Mouse (Mus musculus): Measurements from ENCODE around the gene Pigx. TPM values are rescaled to one million over a fixed set of nuclear protein-coding genes. Genes with fewer than 3 reads are reported as not detected.
A peak's percentile ranks its signal among the peaks of the same experiment; 100 is the strongest.

The Pigx gene
- 147 and 155 TPM in 2 replicates for polyA plus RNA-seq (2014; fragmentation: Nextera tagmentation; extraction: Ambion mirVana)

DNA sequence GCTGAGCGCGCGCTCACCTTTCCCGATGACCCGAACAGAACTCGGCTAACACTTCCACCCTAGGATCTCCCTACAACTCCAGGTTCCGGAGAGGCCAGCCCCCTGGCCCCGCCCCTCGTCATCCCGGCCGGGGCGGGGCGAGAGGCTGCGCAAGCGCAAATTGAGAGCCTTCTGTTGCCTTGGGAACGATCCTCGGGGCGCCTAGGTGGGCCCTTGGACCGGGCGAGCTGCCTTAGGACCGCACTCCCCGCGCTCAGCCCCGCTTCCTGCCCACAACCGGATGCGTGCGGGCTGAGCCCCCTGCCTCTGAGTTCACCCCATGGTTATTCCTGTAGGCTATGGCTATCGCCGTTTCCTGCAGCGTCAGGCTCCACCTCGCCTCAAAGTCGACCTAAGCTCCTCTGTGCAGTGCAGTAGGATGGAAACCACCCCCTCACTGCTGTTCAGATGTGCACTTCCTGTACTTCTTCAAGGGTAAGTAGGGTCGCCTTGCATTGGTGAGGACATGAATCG is at the start of gene Pigx, which contains the start of gene Cep19:
Pigx (minus strand) TSS at position 103 of the 513 bp plus-strand sequence.
Cep19 (plus strand) TSS at position 163 of the 513 bp plus-strand sequence.
- 2% methylated on average over 34 of the region's 34 CpGs for WGBS
- Histone ChIP-seq H3K27ac (ENCODE audit: low read depth, low read length) (peak within 1 kb of the TSS; percentile 78), H3K36me3 (ENCODE audit: control insufficient read depth, insufficient read depth, low read length) (peaks cover 24% of the 10 kb centered on the region), H3K9ac (ENCODE audit: low read depth, low read length) (peak within 1 kb of the TSS; percentile 86), H3K27me3 (ENCODE audit: control insufficient read depth, insufficient read depth, low read length) (no peaks in the 10 kb centered on the region), H3K4me2 (replicated peaks; ENCODE audit: low read depth, low read length) (peak within 1 kb of the TSS; percentile 77), H3K9me3 (ENCODE audit: control insufficient read depth, low read length) (no peaks in the 10 kb centered on the region), H3K4me3 (ENCODE audit: low read length) (peak within 1 kb of the TSS; percentile 91), H3K4me1 (ENCODE audit: control insufficient read depth, insufficient read depth, low read length) (peaks cover 9% of the 10 kb centered on the region; the same call in 1 of the 2 replicates)
- ATAC-seq (ENCODE audit: low FRiP score, low TSS enrichment): peak; percentile 97

DNA sequence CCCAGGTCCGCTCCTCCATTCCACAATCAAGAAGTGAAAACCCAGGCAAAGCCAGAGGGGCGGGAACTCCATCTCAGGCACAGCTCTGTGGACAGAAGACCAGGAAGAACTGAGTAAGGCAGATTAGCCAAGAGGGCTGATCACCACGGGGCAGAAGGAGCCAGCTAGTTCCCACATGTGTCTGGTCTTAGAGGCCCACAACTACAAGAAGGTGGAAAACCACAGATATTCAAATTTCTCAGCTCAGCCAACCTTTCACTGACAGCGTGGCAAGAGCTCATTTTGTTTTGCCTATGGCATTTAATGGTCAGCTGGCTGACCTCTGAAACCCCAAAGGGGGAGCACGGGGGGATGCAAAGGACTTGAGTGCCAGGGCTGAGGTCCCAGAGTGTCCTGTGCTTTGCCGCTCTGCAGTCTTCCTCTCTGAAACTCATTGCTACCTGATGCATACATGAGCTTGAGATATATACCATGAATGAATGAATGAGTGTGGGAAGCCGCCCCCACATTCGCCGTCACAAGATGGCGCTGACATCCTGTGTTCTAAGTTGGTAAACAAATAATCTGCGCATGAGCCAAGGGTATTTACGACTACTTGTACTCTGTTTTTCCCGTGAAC is 48.2 kb upstream of the Pigx start:
- 60% methylated on average over 11 of the region's 13 CpGs for WGBS
- H3K4me1 ChIP-seq (ENCODE audit: control insufficient read depth, insufficient read depth, low read length): no peaks in the 10 kb centered on the region
- no peaks in the 10 kb centered on the region for H3K36me3 ChIP-seq (ENCODE audit: control insufficient read depth, insufficient read depth, low read length)
- no peaks in the 10 kb centered on the region for H3K27me3 ChIP-seq (ENCODE audit: control insufficient read depth, insufficient read depth, low read length)
- peaks cover 16% of the 10 kb centered on the region; the same call in 1 of the 2 replicates for H3K9me3 ChIP-seq (ENCODE audit: control insufficient read depth, low read length)
- no peak for ATAC-seq (ENCODE audit: low FRiP score, low TSS enrichment)
- no peak overlapping the region for H3K9ac ChIP-seq (ENCODE audit: low read depth, low read length)
- H3K4me2 ChIP-seq (replicated peaks; ENCODE audit: low read depth, low read length): peak overlapping the region; percentile 33
- H3K4me3 ChIP-seq (ENCODE audit: low read length): no peak overlapping the region
- no peak overlapping the region for H3K27ac ChIP-seq (ENCODE audit: low read depth, low read length)

DNA sequence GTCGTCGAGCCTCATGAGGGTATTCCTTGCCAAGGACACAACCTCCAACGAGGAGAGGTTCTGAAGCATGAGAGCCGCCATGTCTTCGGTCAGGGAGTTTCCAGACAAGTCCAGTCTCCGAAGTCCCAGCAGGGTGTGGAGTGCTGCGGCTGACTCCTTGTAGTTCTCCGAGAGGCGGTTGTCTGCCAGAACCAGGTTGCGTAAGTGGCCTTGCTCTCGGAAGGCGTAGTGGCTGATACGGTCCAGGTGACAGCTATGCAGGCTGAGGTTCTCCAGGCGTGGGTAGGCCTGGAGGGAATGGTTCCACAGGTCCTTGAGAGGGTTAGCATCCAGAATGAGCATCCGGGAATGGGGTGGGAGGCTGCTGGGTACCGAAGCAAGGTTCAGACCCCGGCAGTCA is 45.1 kb upstream of the Pigx start:
- Histone ChIP-seq H3K9me3 (ENCODE audit: control insufficient read depth, low read length) (peaks cover 16% of the 10 kb centered on the region; the same call in 1 of the 2 replicates), H3K9ac (ENCODE audit: low read depth, low read length) (no peak overlapping the region), H3K36me3 (ENCODE audit: control insufficient read depth, insufficient read depth, low read length) (no peaks in the 10 kb centered on the region), H3K27ac (ENCODE audit: low read depth, low read length) (no peak overlapping the region), H3K27me3 (ENCODE audit: control insufficient read depth, insufficient read depth, low read length) (no peaks in the 10 kb centered on the region), H3K4me2 (replicated peaks; ENCODE audit: low read depth, low read length) (no peak overlapping the region), H3K4me1 (ENCODE audit: control insufficient read depth, insufficient read depth, low read length) (no peaks in the 10 kb centered on the region), H3K4me3 (ENCODE audit: low read length) (no peak overlapping the region)
- WGBS: 91% methylated on average over 17 of the region's 17 CpGs
- ATAC-seq (ENCODE audit: low FRiP score, low TSS enrichment): no peak

DNA sequence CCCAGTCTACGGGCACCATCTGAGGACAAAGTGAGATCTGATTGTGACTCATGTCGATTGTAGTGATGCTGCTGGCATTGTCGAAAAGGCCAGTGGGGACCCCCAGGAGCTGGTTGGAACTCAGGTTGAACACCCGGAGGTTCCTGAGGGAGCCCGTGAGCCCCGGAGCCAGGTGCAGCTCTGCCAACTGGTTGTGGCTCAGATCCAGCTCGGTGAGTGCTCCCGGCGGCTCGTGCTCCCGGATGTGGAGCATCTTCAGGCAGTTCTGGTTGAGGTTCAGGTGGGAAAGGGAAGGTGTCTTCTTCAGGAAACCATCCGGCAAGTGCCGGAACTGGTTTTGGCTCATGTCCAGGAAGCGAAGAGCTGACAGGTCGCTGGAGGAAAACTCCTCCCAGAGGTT is 44.2 kb upstream of the Pigx start:
- H3K4me3 ChIP-seq (ENCODE audit: low read length): no peak overlapping the region
- peaks cover 16% of the 10 kb centered on the region; the same call in 1 of the 2 replicates for H3K9me3 ChIP-seq (ENCODE audit: control insufficient read depth, low read length)
- H3K27ac ChIP-seq (ENCODE audit: low read depth, low read length): no peak overlapping the region
- H3K36me3 ChIP-seq (ENCODE audit: control insufficient read depth, insufficient read depth, low read length): no peaks in the 10 kb centered on the region
- no peak overlapping the region for H3K9ac ChIP-seq (ENCODE audit: low read depth, low read length)
- no peak overlapping the region for H3K4me2 ChIP-seq (replicated peaks; ENCODE audit: low read depth, low read length)
- H3K27me3 ChIP-seq (ENCODE audit: control insufficient read depth, insufficient read depth, low read length): no peaks in the 10 kb centered on the region
- WGBS: 96% methylated on average over 15 of the region's 15 CpGs
- H3K4me1 ChIP-seq (ENCODE audit: control insufficient read depth, insufficient read depth, low read length): no peaks in the 10 kb centered on the region
- no peak for ATAC-seq (ENCODE audit: low FRiP score, low TSS enrichment)

DNA sequence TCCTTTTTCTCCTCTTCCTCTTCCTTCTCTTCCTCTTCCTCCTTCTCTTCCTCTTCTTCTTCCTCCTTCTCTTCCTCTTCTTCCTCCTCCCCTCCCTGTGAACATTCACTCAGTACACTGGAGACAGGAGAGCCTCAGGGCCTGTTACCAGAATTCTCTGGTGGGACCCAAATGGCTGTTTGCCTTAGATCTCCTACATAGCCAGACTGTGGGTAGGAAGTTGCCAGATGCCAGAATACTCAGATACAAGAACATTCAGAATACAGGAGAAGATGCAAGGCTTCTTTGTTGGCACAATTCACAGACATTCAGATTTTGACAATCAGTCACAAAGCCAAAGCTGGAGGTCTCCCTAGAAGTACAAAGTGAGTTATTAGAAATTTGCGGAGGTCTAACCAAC is 39.4 kb upstream of the Pigx start:
- Histone ChIP-seq H3K4me2 (replicated peaks; ENCODE audit: low read depth, low read length) (no peak overlapping the region), H3K9me3 (ENCODE audit: control insufficient read depth, low read length) (peaks cover 11% of the 10 kb centered on the region; the same call in 1 of the 2 replicates), H3K36me3 (ENCODE audit: control insufficient read depth, insufficient read depth, low read length) (no peaks in the 10 kb centered on the region), H3K9ac (ENCODE audit: low read depth, low read length) (no peak overlapping the region), H3K27ac (ENCODE audit: low read depth, low read length) (no peak overlapping the region), H3K4me1 (ENCODE audit: control insufficient read depth, insufficient read depth, low read length) (no peaks in the 10 kb centered on the region), H3K27me3 (ENCODE audit: control insufficient read depth, insufficient read depth, low read length) (no peaks in the 10 kb centered on the region), H3K4me3 (ENCODE audit: low read length) (no peak overlapping the region)
- 67% methylated on average over 1 of the region's 1 CpGs for WGBS
- no peak for ATAC-seq (ENCODE audit: low FRiP score, low TSS enrichment)

DNA sequence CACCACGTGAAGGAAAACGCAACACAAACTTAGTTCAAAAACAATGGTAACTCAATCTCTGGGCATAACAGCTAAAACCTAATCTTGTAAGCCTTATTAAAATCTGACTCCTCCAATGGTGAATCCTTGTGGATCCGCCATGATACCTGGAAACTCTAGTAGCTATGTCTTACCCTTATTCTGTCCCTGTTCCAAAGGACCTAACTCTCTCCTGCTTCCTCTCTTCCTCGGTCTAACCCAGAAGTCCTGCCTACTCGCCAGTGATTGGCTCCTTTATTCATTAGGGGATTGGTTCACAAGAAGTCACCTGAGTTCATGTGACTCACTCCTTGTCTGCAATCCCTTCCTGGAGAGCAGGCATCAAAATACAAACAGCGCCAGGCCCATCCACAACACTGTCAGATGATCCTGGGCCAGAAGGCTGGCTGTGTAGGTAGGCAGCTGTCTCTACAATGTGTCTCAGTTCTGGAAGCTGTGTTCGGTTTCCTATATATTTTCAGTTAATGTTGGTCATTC is 36.4 kb upstream of the Pigx start:
- no peak overlapping the region for H3K4me3 ChIP-seq (ENCODE audit: low read length)
- H3K27ac ChIP-seq (ENCODE audit: low read depth, low read length): no peak overlapping the region
- no peak overlapping the region for H3K9ac ChIP-seq (ENCODE audit: low read depth, low read length)
- H3K36me3 ChIP-seq (ENCODE audit: control insufficient read depth, insufficient read depth, low read length): no peaks in the 10 kb centered on the region
- H3K4me1 ChIP-seq (ENCODE audit: control insufficient read depth, insufficient read depth, low read length): no peaks in the 10 kb centered on the region
- WGBS: 83% methylated on average over 7 of the region's 7 CpGs
- no peaks in the 10 kb centered on the region for H3K9me3 ChIP-seq (ENCODE audit: control insufficient read depth, low read length)
- ATAC-seq (ENCODE audit: low FRiP score, low TSS enrichment): no peak
- H3K27me3 ChIP-seq (ENCODE audit: control insufficient read depth, insufficient read depth, low read length): no peaks in the 10 kb centered on the region
- no peak overlapping the region for H3K4me2 ChIP-seq (replicated peaks; ENCODE audit: low read depth, low read length)

DNA sequence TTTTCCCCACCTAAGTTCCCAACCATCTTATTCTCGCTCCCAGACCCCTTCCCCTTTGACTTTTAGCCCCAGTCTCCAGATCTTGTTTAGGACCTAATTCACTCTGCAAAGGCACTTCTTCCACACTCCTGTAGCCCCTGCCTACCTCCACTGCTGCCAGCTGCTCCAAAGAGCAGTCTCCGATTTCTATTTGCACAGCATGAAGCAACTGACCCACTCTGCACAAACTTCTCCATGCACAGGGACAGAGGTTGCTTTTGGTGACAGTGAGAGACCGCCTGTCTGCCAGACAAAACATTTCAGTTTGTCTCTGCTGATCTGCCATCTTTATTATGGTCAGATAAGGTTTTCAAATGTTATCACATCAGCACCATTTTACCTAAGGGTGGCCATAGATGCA is 33.6 kb upstream of the Pigx start:
- Histone ChIP-seq H3K36me3 (ENCODE audit: control insufficient read depth, insufficient read depth, low read length) (no peaks in the 10 kb centered on the region), H3K9ac (ENCODE audit: low read depth, low read length) (no peak overlapping the region), H3K4me1 (ENCODE audit: control insufficient read depth, insufficient read depth, low read length) (no peaks in the 10 kb centered on the region), H3K27ac (ENCODE audit: low read depth, low read length) (no peak overlapping the region), H3K27me3 (ENCODE audit: control insufficient read depth, insufficient read depth, low read length) (no peaks in the 10 kb centered on the region), H3K4me3 (ENCODE audit: low read length) (no peak overlapping the region), H3K4me2 (replicated peaks; ENCODE audit: low read depth, low read length) (no peak overlapping the region), H3K9me3 (ENCODE audit: control insufficient read depth, low read length) (no peaks in the 10 kb centered on the region)
- 78% methylated on average over 3 of the region's 3 CpGs for WGBS
- no peak for ATAC-seq (ENCODE audit: low FRiP score, low TSS enrichment)

DNA sequence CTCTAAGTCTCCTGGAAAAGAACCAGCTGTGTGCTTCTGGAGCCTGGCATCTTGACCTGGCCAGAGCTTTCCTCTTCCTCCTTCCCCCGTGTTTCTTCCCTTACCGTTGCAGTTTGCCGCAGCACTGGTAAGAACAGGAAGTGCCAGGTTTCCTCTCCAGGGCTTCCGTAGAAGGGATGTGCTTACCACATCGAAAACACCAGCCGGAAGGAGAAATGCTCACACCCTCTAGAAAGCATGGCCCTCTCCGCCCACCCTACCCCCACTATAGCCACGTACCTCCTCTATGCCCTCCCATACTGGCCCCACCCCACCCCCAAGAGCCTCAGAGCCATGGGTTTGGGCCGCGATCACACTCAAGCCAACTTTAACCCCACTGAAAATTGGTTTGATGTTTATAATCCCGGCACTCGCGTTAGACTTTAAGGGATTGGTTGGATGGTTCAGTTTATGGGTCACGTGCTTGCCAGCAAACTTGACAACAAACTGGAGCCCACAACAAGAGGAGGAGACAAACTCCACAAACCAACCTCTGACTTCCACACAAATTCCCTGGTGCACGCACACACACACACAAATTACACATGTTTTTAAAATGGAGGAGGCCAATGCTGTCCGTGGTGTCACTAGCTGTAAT is 30.8 kb upstream of the Pigx start:
- Histone ChIP-seq H3K9ac (ENCODE audit: low read depth, low read length) (no peak overlapping the region), H3K4me3 (ENCODE audit: low read length) (no peak overlapping the region), H3K27me3 (ENCODE audit: control insufficient read depth, insufficient read depth, low read length) (no peaks in the 10 kb centered on the region), H3K4me1 (ENCODE audit: control insufficient read depth, insufficient read depth, low read length) (no peaks in the 10 kb centered on the region), H3K36me3 (ENCODE audit: control insufficient read depth, insufficient read depth, low read length) (no peaks in the 10 kb centered on the region), H3K4me2 (replicated peaks; ENCODE audit: low read depth, low read length) (peak overlapping the region; percentile 17), H3K27ac (ENCODE audit: low read depth, low read length) (no peak overlapping the region), H3K9me3 (ENCODE audit: control insufficient read depth, low read length) (no peaks in the 10 kb centered on the region)
- no peak for ATAC-seq (ENCODE audit: low FRiP score, low TSS enrichment)
- 69% methylated on average over 16 of the region's 16 CpGs for WGBS
